Mouse (Mus musculus): ENCODE measurements around the gene Mgat2.

DNA sequence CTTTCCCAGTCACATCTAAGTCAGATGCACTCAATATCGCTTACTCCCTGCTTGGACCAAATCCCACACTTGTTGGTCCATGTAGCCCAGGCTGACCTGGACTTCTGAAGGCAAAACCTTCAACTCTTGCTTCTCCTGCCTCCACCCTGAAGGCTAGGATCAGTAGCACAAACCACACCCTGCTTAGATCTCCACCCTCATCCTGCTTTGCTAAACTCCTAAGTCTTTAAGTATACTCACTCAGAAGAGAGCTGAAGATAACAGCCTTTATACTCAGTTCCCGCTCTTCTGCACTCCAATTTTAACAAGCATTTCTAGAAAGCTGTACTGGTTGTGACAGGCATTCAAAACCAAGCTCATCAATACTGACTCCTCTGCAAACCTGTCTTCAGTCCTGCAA, 26.9 kb upstream of the Mgat2 start:
- no peak for TF ChIP-seq CTCF (IDR thresholded peaks at IDR 0.05)
- no peak for TF ChIP-seq EP300 (IDR thresholded peaks at IDR 0.05)
